Mouse (Mus musculus): ENCODE measurements at regions not wholly inside any gene's neighbourhood (a gene's known extent, or its start where the extent isn't known, plus 50 kb on each side); places are given as distances from the start of the nearest gene placed in this dataset.

DNA sequence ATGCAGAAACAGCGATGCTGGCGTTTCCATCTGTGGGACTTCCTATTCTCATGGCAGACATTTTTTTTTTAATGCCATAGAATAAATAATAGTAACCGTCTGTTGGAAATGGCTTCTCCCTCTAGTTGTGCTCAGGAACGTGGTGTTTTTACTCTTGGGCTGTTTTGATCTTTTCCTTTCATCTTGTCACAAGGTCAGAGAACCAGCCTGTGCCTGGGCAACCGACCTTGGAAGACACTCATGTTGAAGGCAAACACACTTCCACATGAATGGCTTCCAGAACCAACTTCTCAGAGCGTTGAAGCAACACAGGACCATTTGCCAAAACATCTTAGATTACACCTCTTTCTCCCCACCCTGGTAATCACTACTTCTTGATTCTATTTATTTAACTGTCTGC lies 137.9 kb upstream of the Mast4 start:
- H3K36me3 ChIP-seq (ENCODE audit: control insufficient read depth, insufficient read depth, low read length): no peaks in the 10 kb centered on the region
- no peaks in the 10 kb centered on the region for H3K27me3 ChIP-seq (ENCODE audit: control insufficient read depth, insufficient read depth, low read length)
- no peak for ATAC-seq (ENCODE audit: low FRiP score)
- H3K9ac ChIP-seq (ENCODE audit: low read length): no peak overlapping the region
- no peak overlapping the region for H3K27ac ChIP-seq (ENCODE audit: low read depth, low read length)
- H3K4me2 ChIP-seq: no peak overlapping the region
- no peaks in the 10 kb centered on the region for H3K9me3 ChIP-seq (ENCODE audit: control insufficient read depth, low read length)
- WGBS: 72% methylated on average over 6 of the region's 6 CpGs
- no peak for DNase-seq (ENCODE audit: low spot score, missing footprints)
- H3K4me3 ChIP-seq (ENCODE audit: low read depth, low read length): no peak overlapping the region
- no peaks in the 10 kb centered on the region for H3K4me1 ChIP-seq (ENCODE audit: control insufficient read depth, insufficient read depth, low read length)

DNA sequence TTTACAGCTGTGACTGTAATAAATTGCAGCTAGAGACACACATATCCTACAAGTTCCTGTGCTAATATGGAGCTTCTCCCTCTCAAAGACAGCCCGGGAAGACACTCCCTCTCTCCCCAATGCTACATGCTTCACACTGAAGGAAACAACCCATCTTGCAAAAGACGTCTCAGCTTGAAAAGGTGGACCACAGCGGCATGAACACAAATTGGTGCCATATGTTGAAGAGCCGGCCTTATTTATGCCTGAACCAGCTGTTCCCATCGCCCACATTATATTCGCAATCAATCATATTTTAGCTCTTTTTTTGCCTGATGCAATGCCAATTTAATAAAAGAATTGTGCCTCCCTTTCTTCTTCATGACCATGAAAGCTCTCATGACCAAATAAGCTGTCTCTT lies 135.8 kb upstream of the Mast4 start:
- Histone ChIP-seq H3K4me1 (ENCODE audit: control insufficient read depth, insufficient read depth, low read length) (no peaks in the 10 kb centered on the region), H3K9ac (ENCODE audit: low read length) (no peak overlapping the region), H3K4me2 (no peak overlapping the region), H3K36me3 (ENCODE audit: control insufficient read depth, insufficient read depth, low read length) (no peaks in the 10 kb centered on the region), H3K27ac (ENCODE audit: low read depth, low read length) (no peak overlapping the region), H3K9me3 (ENCODE audit: control insufficient read depth, low read length) (no peaks in the 10 kb centered on the region), H3K4me3 (ENCODE audit: low read depth, low read length) (no peak overlapping the region), H3K27me3 (ENCODE audit: control insufficient read depth, insufficient read depth, low read length) (no peaks in the 10 kb centered on the region)
- 76% methylated on average over 6 of the region's 6 CpGs for WGBS
- DNase-seq (ENCODE audit: low spot score, missing footprints) (no peak), ATAC-seq (ENCODE audit: low FRiP score) (no peak)

DNA sequence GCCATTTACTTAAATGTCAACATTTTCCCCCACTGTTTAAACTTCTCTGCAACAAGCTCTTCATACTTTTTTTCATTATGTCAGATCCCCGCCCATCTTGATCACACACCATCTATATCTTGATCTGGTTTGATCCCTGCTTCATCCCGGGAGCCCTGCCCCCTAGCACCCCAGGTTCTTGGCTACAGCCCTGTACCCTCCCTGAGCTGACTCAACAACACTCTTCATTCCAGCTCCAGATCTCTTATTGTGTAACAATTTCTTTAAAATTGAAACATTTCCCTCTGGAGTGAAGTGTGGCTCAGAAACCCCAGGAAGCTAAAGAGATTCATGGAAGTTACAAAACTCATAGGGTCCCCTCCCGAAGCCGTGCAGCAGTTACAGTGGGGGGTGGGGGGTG lies 126.2 kb upstream of the Mast4 start:
- no peak for DNase-seq (ENCODE audit: low spot score, missing footprints)
- Histone ChIP-seq H3K27me3 (ENCODE audit: control insufficient read depth, insufficient read depth, low read length) (no peaks in the 10 kb centered on the region), H3K27ac (ENCODE audit: low read depth, low read length) (no peak overlapping the region), H3K4me2 (no peak overlapping the region), H3K4me1 (ENCODE audit: control insufficient read depth, insufficient read depth, low read length) (no peaks in the 10 kb centered on the region), H3K4me3 (ENCODE audit: low read depth, low read length) (no peak overlapping the region), H3K9ac (ENCODE audit: low read length) (no peak overlapping the region), H3K9me3 (ENCODE audit: control insufficient read depth, low read length) (no peaks in the 10 kb centered on the region), H3K36me3 (ENCODE audit: control insufficient read depth, insufficient read depth, low read length) (no peaks in the 10 kb centered on the region)
- WGBS: 85% methylated on average over 4 of the region's 4 CpGs
- no peak for ATAC-seq (ENCODE audit: low FRiP score)

DNA sequence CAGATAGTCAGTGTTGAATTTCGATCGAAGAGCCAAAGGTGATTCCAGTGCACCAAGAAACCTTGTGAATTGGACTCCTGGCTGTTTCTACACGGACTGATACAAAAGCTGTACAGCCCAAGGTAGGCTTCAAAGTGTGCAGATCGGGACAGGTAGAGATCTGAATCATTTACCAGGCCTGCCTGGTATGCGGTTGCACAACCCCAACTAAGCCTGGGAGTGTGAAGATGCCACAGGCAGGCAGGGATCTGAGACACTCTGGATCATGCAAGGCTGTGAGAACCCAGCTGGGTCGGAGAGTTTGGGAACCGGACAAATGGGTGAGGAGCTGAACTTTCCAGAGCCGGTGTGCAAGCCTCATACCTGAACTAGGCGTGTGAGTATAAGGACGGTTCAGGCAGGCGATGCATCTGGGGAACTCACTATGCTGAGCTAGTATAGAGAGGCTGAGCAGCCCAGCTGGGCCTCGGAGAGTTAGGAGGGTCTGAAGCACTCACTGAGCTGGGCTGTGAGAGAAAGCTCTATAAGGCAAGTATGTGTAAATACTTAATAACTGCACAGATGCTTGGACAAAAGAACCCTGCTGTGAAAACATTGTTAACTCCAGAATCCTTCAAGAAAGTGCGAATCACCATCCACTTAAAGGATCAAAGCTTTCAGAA lies 125.3 kb upstream of the Mast4 start:
- DNase-seq (ENCODE audit: low spot score, missing footprints) (no peak), ATAC-seq (ENCODE audit: low FRiP score) (no peak)
- Histone ChIP-seq H3K4me2 (no peak overlapping the region), H3K36me3 (ENCODE audit: control insufficient read depth, insufficient read depth, low read length) (no peaks in the 10 kb centered on the region), H3K4me3 (ENCODE audit: low read depth, low read length) (no peak overlapping the region), H3K27me3 (ENCODE audit: control insufficient read depth, insufficient read depth, low read length) (no peaks in the 10 kb centered on the region), H3K27ac (ENCODE audit: low read depth, low read length) (no peak overlapping the region), H3K9me3 (ENCODE audit: control insufficient read depth, low read length) (no peaks in the 10 kb centered on the region), H3K9ac (ENCODE audit: low read length) (no peak overlapping the region), H3K4me1 (ENCODE audit: control insufficient read depth, insufficient read depth, low read length) (no peaks in the 10 kb centered on the region)
- WGBS: 86% methylated on average over 13 of the region's 13 CpGs

DNA sequence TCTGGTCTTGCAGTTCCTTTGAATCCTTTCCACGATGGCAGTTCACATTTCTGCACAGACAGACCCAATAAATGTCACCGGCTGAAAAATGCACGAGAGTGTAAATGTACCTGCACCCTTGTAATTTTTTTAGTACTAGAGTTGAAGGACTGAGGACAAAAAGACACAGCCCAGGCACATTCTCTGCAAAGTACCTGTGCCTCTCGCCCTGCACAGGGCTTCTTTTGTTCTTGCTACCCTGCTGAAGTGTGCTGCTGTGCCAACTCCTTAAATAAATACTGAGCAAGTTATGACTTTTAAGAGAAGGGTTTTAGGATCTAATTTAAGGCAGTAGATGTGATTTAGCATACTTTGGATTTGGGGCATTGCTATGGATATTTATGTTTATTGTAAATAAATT lies 118.5 kb upstream of the Mast4 start:
- Histone ChIP-seq H3K4me2 (no peak overlapping the region), H3K36me3 (ENCODE audit: control insufficient read depth, insufficient read depth, low read length) (no peaks in the 10 kb centered on the region), H3K4me1 (ENCODE audit: control insufficient read depth, insufficient read depth, low read length) (no peaks in the 10 kb centered on the region), H3K4me3 (ENCODE audit: low read depth, low read length) (no peak overlapping the region), H3K9me3 (ENCODE audit: control insufficient read depth, low read length) (no peaks in the 10 kb centered on the region), H3K27ac (ENCODE audit: low read depth, low read length) (no peak overlapping the region), H3K27me3 (ENCODE audit: control insufficient read depth, insufficient read depth, low read length) (no peaks in the 10 kb centered on the region), H3K9ac (ENCODE audit: low read length) (no peak overlapping the region)
- ATAC-seq (ENCODE audit: low FRiP score) (no peak), DNase-seq (ENCODE audit: low spot score, missing footprints) (no peak)
- WGBS: 79% methylated on average over 4 of the region's 4 CpGs

DNA sequence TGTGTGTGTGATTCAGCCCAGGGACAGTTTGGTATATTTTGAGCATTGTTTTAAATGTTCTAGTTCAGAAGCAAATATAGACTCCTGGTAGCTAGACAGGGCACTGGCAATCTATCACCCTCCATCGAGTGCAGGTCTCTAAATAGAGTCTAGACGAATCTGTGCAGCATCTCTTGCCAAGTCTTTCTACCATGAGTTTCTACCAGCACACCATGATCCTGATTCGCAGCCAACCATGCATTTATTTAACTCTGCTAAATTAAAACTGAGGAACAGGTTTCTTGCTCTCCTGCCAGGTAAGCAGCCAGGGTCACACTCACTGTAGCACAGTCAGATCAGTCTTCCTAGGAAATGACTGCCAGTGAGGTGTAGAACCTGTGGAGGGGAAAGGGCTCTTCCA lies 96.3 kb upstream of the Mast4 start:
- Histone ChIP-seq H3K27me3 (ENCODE audit: control insufficient read depth, insufficient read depth, low read length) (no peaks in the 10 kb centered on the region), H3K27ac (ENCODE audit: low read depth, low read length) (no peak overlapping the region), H3K36me3 (ENCODE audit: control insufficient read depth, insufficient read depth, low read length) (no peaks in the 10 kb centered on the region), H3K9me3 (ENCODE audit: control insufficient read depth, low read length) (no peaks in the 10 kb centered on the region), H3K4me3 (ENCODE audit: low read depth, low read length) (no peak overlapping the region), H3K4me1 (ENCODE audit: control insufficient read depth, insufficient read depth, low read length) (no peaks in the 10 kb centered on the region), H3K9ac (ENCODE audit: low read length) (no peak overlapping the region), H3K4me2 (no peak overlapping the region)
- ATAC-seq (ENCODE audit: low FRiP score) (no peak), DNase-seq (ENCODE audit: low spot score, missing footprints) (no peak)
- whole genome bisulfite sequencing: 86% methylated on average over 3 of the region's 3 CpGs

DNA sequence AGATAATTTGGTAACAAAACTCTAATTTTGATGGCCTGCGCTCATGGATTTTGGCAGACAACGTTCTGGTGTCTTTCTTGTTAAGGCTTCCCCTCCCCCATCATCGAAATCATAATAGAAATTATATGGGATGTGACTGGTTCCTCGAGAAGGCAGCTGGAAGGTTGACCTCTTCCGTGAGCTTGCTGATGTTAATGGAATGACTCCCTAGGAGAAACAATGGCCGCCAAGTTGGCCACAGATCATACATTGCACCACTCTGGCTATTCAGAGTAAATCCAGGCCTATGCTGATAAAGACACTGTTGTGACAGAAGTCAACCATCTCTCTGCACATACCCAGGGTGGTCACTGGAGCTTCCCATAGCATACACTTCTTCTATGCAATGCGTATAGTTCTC lies 89.7 kb upstream of the Mast4 start:
- Histone ChIP-seq H3K4me2 (no peak overlapping the region), H3K27me3 (ENCODE audit: control insufficient read depth, insufficient read depth, low read length) (no peaks in the 10 kb centered on the region), H3K9ac (ENCODE audit: low read length) (no peak overlapping the region), H3K36me3 (ENCODE audit: control insufficient read depth, insufficient read depth, low read length) (no peaks in the 10 kb centered on the region), H3K4me3 (ENCODE audit: low read depth, low read length) (no peak overlapping the region), H3K4me1 (ENCODE audit: control insufficient read depth, insufficient read depth, low read length) (no peaks in the 10 kb centered on the region), H3K27ac (ENCODE audit: low read depth, low read length) (no peak overlapping the region), H3K9me3 (ENCODE audit: control insufficient read depth, low read length) (no peaks in the 10 kb centered on the region)
- WGBS: 90% methylated on average over 7 of the region's 7 CpGs
- DNase-seq (ENCODE audit: low spot score, missing footprints): no peak
- ATAC-seq (ENCODE audit: low FRiP score): no peak

DNA sequence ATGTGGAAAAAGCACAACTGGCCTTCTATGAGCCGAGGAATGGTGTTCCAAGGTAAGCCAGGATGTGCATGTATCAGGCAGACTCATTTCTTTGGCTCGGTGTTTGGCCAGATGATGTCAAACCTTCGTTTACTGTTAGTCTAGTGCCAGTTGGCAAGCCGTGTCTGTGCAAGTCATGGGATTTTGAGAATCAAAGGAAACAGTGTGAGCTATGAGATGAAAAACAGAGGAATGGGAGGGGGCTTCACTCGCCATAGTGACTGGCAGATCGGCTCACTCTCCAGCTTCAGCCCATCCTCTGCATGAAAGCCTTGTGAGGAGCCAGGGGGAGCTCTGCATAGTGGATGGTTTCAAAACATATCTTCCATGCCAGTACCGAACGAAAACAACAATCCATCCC lies 89.1 kb upstream of the Mast4 start:
- H3K27me3 ChIP-seq (ENCODE audit: control insufficient read depth, insufficient read depth, low read length): no peaks in the 10 kb centered on the region
- no peak for DNase-seq (ENCODE audit: low spot score, missing footprints)
- H3K27ac ChIP-seq (ENCODE audit: low read depth, low read length): no peak overlapping the region
- no peak overlapping the region for H3K9ac ChIP-seq (ENCODE audit: low read length)
- no peak overlapping the region for H3K4me3 ChIP-seq (ENCODE audit: low read depth, low read length)
- no peak for ATAC-seq (ENCODE audit: low FRiP score)
- WGBS: 90% methylated on average over 8 of the region's 8 CpGs
- H3K9me3 ChIP-seq (ENCODE audit: control insufficient read depth, low read length): no peaks in the 10 kb centered on the region
- H3K4me2 ChIP-seq: no peak overlapping the region
- H3K36me3 ChIP-seq (ENCODE audit: control insufficient read depth, insufficient read depth, low read length): no peaks in the 10 kb centered on the region
- no peaks in the 10 kb centered on the region for H3K4me1 ChIP-seq (ENCODE audit: control insufficient read depth, insufficient read depth, low read length)

DNA sequence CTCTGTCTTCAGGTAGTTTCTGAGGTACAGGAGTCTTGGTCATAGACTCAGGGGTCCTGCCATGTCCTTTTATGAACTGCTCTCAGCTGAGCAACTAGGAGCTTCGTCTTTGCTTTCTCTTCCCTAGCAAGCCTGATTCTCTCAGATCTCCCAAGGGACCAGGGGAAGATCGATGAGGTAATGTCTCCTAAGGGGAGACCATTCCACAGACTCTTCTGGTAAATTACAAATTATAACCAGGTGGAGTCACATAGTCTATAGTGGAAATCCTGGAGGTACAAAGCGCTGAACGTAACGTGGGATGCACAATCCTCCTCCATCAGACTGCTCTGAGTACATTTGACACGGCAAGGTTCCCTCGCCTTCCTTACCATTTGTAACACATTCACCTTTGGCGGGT lies 88.7 kb upstream of the Mast4 start:
- Histone ChIP-seq H3K4me2 (no peak overlapping the region), H3K4me3 (ENCODE audit: low read depth, low read length) (no peak overlapping the region), H3K27ac (ENCODE audit: low read depth, low read length) (no peak overlapping the region), H3K9me3 (ENCODE audit: control insufficient read depth, low read length) (no peaks in the 10 kb centered on the region), H3K36me3 (ENCODE audit: control insufficient read depth, insufficient read depth, low read length) (no peaks in the 10 kb centered on the region), H3K27me3 (ENCODE audit: control insufficient read depth, insufficient read depth, low read length) (no peaks in the 10 kb centered on the region), H3K4me1 (ENCODE audit: control insufficient read depth, insufficient read depth, low read length) (no peaks in the 10 kb centered on the region), H3K9ac (ENCODE audit: low read length) (no peak overlapping the region)
- ATAC-seq (ENCODE audit: low FRiP score) (no peak), DNase-seq (ENCODE audit: low spot score, missing footprints) (no peak)
- WGBS: 91% methylated on average over 8 of the region's 8 CpGs

DNA sequence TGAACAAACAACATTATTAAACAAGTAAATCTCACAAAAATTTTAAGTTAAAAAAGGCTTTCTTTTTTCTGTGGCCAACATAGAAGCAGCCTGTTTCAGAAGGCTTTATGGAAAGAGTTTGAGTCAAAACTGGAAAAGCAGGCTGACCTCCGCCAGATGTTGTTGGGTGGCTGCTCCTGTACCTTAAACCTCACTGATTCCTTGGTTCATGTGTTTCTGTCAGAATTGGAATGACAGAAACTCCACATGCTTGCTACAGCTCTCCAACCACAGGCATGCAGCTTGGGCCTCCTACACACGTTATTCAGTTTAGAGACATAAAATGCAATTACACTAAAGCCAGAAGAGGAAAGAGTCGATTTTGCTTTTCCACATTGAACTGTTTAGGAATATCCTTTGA lies 84.8 kb upstream of the Mast4 start:
- H3K4me3 ChIP-seq (ENCODE audit: low read depth, low read length): no peak overlapping the region
- no peak overlapping the region for H3K9ac ChIP-seq (ENCODE audit: low read length)
- H3K9me3 ChIP-seq (ENCODE audit: control insufficient read depth, low read length): no peaks in the 10 kb centered on the region
- ATAC-seq (ENCODE audit: low FRiP score): no peak
- H3K27ac ChIP-seq (ENCODE audit: low read depth, low read length): no peak overlapping the region
- H3K27me3 ChIP-seq (ENCODE audit: control insufficient read depth, insufficient read depth, low read length): no peaks in the 10 kb centered on the region
- no peak for DNase-seq (ENCODE audit: low spot score, missing footprints)
- no peak overlapping the region for H3K4me2 ChIP-seq
- no peaks in the 10 kb centered on the region for H3K4me1 ChIP-seq (ENCODE audit: control insufficient read depth, insufficient read depth, low read length)
- 92% methylated on average over 3 of the region's 3 CpGs for WGBS
- H3K36me3 ChIP-seq (ENCODE audit: control insufficient read depth, insufficient read depth, low read length): no peaks in the 10 kb centered on the region

All from midbrain, embryonic 11.5 days (tissue).